Mouse (Mus musculus) forebrain, postnatal 0 days (tissue): ENCODE data around the gene Gbp3. TPM values are rescaled to one million over a fixed set of nuclear protein-coding genes. Genes with fewer than 3 reads are reported as not detected.

ENCODE experiments used
- ATAC-seq: fragments of 200-750 bp; cut with Nextera tagmentation; 2 replicates; pipeline ENCODE4 v1.8.0; 2017; ENCODE audit warnings: mild to moderate bottlenecking, moderate library complexity
- DNase-seq: peaks from one replicate; pipeline ENCODE4 v3.0.0-alpha.2; 2015
- H3K27ac ChIP-seq: fragments of 300-500 bp; sonication (generic); 2 replicates; pipeline ENCODE4 v1.5.1; 2014; ENCODE audit warnings: low read depth, mild to moderate bottlenecking, antibody characterized with exemption, low read length, moderate library complexity, mixed read lengths
- H3K27me3 ChIP-seq: fragments of 300-500 bp; sonication (generic); 2 replicates; pipeline ENCODE4 v1.6.1; 2014; ENCODE audit warnings: mild to moderate bottlenecking, low read length, mixed read lengths; ENCODE audit not compliant: insufficient read depth
- H3K36me3 ChIP-seq: fragments of 300-500 bp; sonication (generic); 2 replicates; pipeline ENCODE4 v1.6.1; 2014; ENCODE audit warnings: mild to moderate bottlenecking, moderate library complexity; ENCODE audit not compliant: insufficient read depth
- H3K4me1 ChIP-seq: fragments of 300-500 bp; sonication (generic); 2 replicates; pipeline ENCODE4 v1.6.1; 2014; ENCODE audit warnings: antibody characterized with exemption; ENCODE audit not compliant: insufficient read depth
- H3K4me2 ChIP-seq: fragments of 300-500 bp; sonication (generic); 2 replicates; pipeline ENCODE4 v1.6.1; 2014; ENCODE audit warnings: low read depth, mild to moderate bottlenecking, moderate library complexity
- H3K4me3 ChIP-seq: fragments of 300-500 bp; sonication (generic); 2 replicates; pipeline ENCODE4 v1.5.1; 2014; ENCODE audit warnings: low read depth, low read length, mixed read lengths
- H3K9ac ChIP-seq: fragments of 300-500 bp; sonication (generic); 2 replicates; pipeline ENCODE4 v1.6.1; 2014; ENCODE audit warnings: mild to moderate bottlenecking
- H3K9me3 ChIP-seq: fragments of 300-500 bp; sonication (generic); 2 replicates; pipeline ENCODE4 v1.6.1; 2016; ENCODE audit warnings: low read length
- CTCF ChIP-seq: sonication (generic); IDR thresholded peaks from 2 replicates; pipeline ENCODE4 v1.5.1; 2016; ENCODE audit warnings: antibody characterized with exemption, control low read depth, low read depth
- WGBS: fragments of 180-500 bp; shearing (Covaris S2); extraction: QIAGEN DNeasy Blood & Tissue Kit; methylation state at CpG from one replicate; pipeline ENCODE4 v1.1.7; 2014; 5-methylcytosine and 5-hydroxymethylcytosine counted together
- polyA plus RNA-seq: library from polyadenylated mRNA; unstranded; fragments of >200 nt; fragmentation: Nextera tagmentation; extraction: Ambion mirVana; gene quantifications from 2 replicates; pipeline ENCODE4 v1.2.1, GENCODE M21; 2015
- total RNA-seq: library from RNA; depleted of rRNA; stranded (reverse); fragments of >200 nt; gene quantifications from 2 replicates; pipeline ENCODE4 v1.2.3, GENCODE M21; 2014; rRNA removed

Gbp3 gene
- total and polyA plus RNA-seq, 2 experiments from 2014 or later = 3.1 to 5.0 TPM

DNA sequence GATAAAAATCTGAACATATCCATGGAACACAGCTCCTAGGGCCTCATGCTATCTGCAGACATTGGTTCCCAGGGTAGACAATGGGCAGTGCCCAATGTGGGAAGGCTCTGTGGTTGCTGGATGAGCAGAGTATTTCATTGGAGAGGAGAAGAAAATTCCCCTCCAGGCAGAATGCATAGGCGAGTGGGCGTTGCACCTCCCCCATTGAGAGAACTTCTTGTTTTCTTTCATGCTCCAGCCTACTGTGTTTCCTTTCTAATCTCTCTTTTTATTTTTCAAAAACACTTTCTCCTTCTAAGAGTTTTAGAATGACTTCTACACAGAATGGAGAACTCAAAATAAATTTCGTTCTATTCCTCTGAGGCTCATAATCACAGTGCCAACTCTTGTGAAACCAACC is 58.8 kb downstream of the Gbp3 start:
- no peak for TF ChIP-seq CTCF
- H3K4me2 ChIP-seq = no peak overlapping the region
- no peaks in the 10 kb centered on the region for H3K27me3 ChIP-seq
- H3K27ac ChIP-seq = no peak overlapping the region
- H3K4me1 ChIP-seq = no peaks in the 10 kb centered on the region
- no peak overlapping the region for H3K4me3 ChIP-seq
- no peaks in the 10 kb centered on the region for H3K36me3 ChIP-seq
- H3K9ac ChIP-seq = no peak overlapping the region
- ATAC-seq (no peak), DNase-seq (no peak)
- 79% methylated on average over 3 of the region's 3 CpGs for WGBS
- no peaks in the 10 kb centered on the region for H3K9me3 ChIP-seq

DNA sequence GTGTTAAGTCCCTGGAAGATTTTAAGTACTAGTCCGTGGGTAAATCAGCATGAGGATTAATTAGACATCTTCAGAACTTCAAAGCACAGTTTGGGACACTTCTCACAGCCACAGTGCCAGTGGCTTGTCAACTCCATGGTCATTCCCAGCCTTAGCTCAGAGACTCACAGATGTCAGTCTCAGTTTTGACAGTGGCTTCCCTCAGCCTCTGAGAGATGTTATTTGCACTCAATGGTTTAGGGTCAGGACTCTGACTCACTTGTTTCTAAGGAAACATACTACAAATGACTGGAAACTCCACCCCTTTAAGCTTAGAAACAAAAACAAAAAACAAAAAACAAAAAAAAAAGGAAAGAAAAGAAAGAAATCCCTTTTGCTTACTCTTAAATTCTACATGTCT is 59.8 kb downstream of the Gbp3 start:
- Histone ChIP-seq H3K4me1 (no peaks in the 10 kb centered on the region), H3K27ac (no peak overlapping the region), H3K4me3 (no peak overlapping the region), H3K36me3 (no peaks in the 10 kb centered on the region), H3K27me3 (no peaks in the 10 kb centered on the region), H3K4me2 (no peak overlapping the region), H3K9ac (no peak overlapping the region), H3K9me3 (no peaks in the 10 kb centered on the region)
- TF ChIP-seq CTCF = no peak
- WGBS = 10% methylated on average over 1 of the region's 1 CpGs
- no peak for DNase-seq
- ATAC-seq = no peak

DNA sequence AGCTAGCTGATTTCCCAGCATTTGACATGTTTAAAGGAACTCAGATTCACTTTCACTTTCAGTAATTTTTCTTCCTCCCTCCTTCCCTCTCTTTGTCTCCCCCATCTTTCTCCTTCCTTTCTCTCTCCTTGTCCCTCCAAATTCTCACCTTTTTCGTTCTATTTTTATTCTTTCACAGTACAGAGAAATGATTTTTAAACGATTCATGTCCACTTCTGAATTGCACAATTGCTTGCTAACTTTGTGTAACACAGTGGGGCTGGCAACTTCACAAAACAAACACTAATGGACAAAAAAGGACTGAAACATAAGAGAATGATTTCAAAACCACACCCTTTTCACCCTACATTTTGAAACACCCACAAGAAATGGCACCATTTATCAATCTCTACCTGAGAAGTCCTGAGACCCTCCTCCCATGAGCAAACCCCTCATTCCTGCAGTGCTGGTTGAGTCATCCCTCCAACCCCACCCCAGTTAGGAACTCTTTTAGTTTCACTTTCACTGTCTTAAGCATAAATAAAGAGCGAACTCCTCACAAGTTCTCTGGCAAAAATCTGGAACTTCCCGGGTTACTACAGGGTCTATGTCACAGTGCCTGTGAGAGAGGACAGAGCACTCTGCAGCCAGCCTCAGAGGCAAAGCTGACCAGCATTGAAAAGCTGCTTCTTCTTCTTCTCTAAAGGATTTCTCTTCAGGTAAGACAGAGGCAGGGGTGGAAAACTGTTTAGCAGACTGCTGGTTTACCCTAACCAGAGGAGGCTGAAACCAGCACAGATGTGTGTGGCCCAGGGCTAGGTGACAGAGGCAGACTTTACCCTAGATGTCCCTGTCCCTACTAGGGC is 60.5 kb downstream of the Gbp3 start, which contains the start of gene Gbp2:
TSS of gene Gbp2 (plus strand) at position 492 of the 845 bp plus-strand sequence.
- no peak for ATAC-seq
- peak within 1 kb of the TSS; percentile 15; the same call in 1 of the 2 replicates for H3K4me2 ChIP-seq

DNA sequence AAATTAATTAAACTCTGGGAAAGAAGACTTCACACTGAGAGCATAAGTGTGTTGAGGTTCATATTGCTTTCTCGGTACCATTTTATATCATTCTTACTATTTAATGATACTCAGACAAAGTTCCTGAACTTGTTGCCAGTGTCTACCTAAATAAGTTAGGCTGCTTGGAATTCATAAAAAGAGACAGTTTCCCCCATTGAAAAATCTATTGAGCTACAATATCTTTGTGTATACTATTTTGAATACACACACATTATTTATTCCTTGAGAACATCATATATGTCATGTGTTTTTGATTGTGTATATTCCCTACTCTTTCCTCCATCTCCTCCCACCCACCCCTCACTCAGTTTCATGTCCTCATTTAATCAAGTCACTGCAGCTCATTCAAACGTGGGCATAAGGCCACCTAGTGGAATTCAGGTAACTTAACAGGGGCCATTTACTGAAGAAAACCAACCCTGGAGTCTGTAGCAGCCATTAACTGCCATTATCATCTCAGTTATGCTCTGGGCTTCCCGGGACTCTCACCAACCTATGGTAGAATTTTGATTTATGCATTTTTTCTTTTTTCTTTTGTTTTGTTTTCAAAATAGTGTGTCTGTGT is 61.2 kb downstream of the Gbp3 start:
- no peaks in the 10 kb centered on the region for H3K4me1 ChIP-seq
- DNase-seq (no peak), ATAC-seq (no peak)
- 0 out of 2 replicates have a peak overlapping the region, but pooled peaks have one; percentile 15 for H3K4me2 ChIP-seq
- peak; percentile 43 for TF ChIP-seq CTCF
- H3K36me3 ChIP-seq = no peaks in the 10 kb centered on the region
- WGBS = 55% methylated on average over 3 of the region's 3 CpGs
- no peak overlapping the region for H3K4me3 ChIP-seq
- H3K27me3 ChIP-seq = no peaks in the 10 kb centered on the region
- no peak overlapping the region for H3K27ac ChIP-seq
- H3K9me3 ChIP-seq = no peaks in the 10 kb centered on the region
- H3K9ac ChIP-seq = no peak overlapping the region

More for the DNA sequence above, 60.5 kb downstream of the Gbp3 start, which contains the start of gene Gbp2:
- WGBS = 67% methylated on average over 4 of the region's 4 CpGs
- H3K27ac ChIP-seq = no peak within 1 kb of the TSS
- H3K27me3 ChIP-seq = no peaks in the 10 kb centered on the region
- H3K9ac ChIP-seq = no peak within 1 kb of the TSS
- TF ChIP-seq CTCF = no peak
- no peaks in the 10 kb centered on the region for H3K9me3 ChIP-seq
- no peak within 1 kb of the TSS for H3K4me3 ChIP-seq
- no peaks in the 10 kb centered on the region for H3K36me3 ChIP-seq
- DNase-seq = no peak
- H3K4me1 ChIP-seq = no peaks in the 10 kb centered on the region

Other genes with a start within 250 kb of the Gbp3 start
- 15.9 and 20.1 TPM in 2 replicates for gene Pdlim5, start 164.3 kb upstream of the Gbp3 start, total RNA-seq
- gene Pdlim5, start 164.3 kb upstream of the Gbp3 start, polyA plus RNA-seq = 7.4 and 12.2 TPM in 2 replicates
- 0.29 and 0.85 TPM in 2 replicates for gene Gbp5, start 66.0 kb upstream of the Gbp3 start, total RNA-seq
- 0.25 and 0.36 TPM in 2 replicates for gene Gbp5, start 66.0 kb upstream of the Gbp3 start, polyA plus RNA-seq
- gene Gbp7, start 29.7 kb upstream of the Gbp3 start, total RNA-seq = 1.9 and 3.0 TPM in 2 replicates
- 1.4 and 2.5 TPM in 2 replicates for gene Gbp7, start 29.7 kb upstream of the Gbp3 start, polyA plus RNA-seq
- gene Gbp2b, start 34.8 kb downstream of the Gbp3 start, total RNA-seq = not detected in 2 replicates
- not detected in 2 replicates for gene Gbp2b, start 34.8 kb downstream of the Gbp3 start, polyA plus RNA-seq
- gene Gbp2, start 60.6 kb downstream of the Gbp3 start, total RNA-seq = 1.5 and 2.1 TPM in 2 replicates
- 1.1 and 1.5 TPM in 2 replicates for gene Gbp2, start 60.6 kb downstream of the Gbp3 start, polyA plus RNA-seq
- gene Kyat3, start 141.0 kb downstream of the Gbp3 start, total RNA-seq = 2.9 and 5.6 TPM in 2 replicates
- 4.0 and 5.0 TPM in 2 replicates for gene Kyat3, start 141.0 kb downstream of the Gbp3 start, polyA plus RNA-seq
- gene Gtf2b, start 205.0 kb downstream of the Gbp3 start, total RNA-seq = 47.1 and 55.0 TPM in 2 replicates
- gene Gtf2b, start 205.0 kb downstream of the Gbp3 start, polyA plus RNA-seq = 59.8 and 72.1 TPM in 2 replicates